Mouse (Mus musculus) erythroid progenitor cell, adult 5-6 weeks (primary cell): ENCODE data around the gene Dhx37. TPM values are rescaled to one million over a fixed set of nuclear protein-coding genes. Genes with fewer than 3 reads are reported as not detected.
"Not testable (repeated sequence)": the region's sequence is repeated elsewhere in the genome, so short reads cannot be mapped to it uniquely, and the experiment has no call there.

Experiments used
- ATAC-seq: replicated peaks from 2 replicates; pipeline ENCODE4 v1.8.0; 2016; ENCODE audit warnings: moderate number of reproducible peaks, mild to moderate bottlenecking, moderate TSS enrichment, inconsistent platforms; ENCODE audit not compliant: poor library complexity, low FRiP score, severe bottlenecking
- total RNA-seq, 2 experiments: library from RNA; stranded (forward) in 1 of 2; stranded (reverse) in 1 of 2; fragments of 150-400 nt in 1 of 2; fragments of 186-747, 209-891 nt in 1 of 2; gene quantifications; 2 replicates each; pipeline versions ENCODE4 v1.2.3 to v1.2.4; 2015 to 2017; ENCODE audit warnings: low replicate concordance in 2 of 2

Gene Dhx37
- total RNA-seq, 2 experiments from 2014 or later: 3.6 to 5.0 TPM

DNA sequence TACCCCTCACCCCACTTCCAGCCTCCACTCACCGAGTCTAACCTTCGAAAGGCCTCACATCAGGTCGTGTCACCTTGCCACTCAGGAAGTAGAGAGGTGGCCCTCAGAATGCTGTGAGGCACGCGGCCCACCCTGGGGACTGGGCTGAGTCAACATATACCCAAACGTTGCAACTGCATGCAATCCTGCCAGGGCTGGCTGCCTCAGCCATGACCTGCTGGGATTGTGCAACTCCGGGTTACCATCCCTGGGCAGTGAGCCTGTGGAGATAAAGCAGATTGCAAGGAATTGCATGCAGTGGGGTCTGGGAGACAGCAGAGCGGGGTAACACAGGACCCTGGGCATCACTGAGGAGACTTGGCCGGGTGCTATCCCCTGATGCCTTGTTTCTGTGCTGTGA, 18.7 kb upstream of the Dhx37 start:
- ATAC-seq: no peak

DNA sequence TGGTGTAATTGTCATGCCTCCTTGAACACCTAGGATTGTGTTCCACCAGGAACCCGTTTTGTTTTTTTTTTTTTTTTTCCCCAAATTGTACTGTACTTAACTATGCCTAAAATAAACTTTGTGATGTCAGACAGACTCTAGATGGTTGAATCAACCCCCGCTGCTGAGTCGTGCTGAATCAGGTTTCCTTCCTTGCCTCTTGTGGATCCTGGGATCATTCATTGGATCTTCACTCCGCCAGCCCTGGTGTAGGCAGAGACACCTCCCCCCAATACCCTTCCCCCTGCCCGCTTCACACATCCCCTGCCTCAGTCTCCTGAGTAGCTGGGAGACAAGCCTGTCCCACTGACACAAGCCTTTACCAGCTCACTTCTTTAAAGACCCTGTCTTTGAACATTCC, 15.4 kb upstream of the Dhx37 start:
- no peak for ATAC-seq

DNA sequence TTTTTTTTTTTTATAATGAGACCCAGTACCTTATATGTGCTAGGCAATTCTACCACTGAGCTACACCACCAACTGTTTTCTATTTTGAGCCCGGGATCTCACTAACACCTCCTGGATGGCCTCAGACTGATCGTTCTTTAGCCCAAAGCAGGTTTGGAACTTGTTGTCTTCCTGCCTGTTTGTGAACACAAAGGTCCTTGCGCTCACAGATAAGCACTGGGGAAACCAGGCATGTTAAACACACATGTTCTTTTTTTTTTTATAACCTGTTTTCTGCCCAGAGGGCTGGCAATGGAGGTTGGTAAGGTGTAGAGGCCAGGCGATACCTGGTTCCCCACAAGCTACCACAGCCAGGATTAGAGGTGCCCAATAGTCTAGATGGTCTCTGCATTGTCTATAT, 14.7 kb upstream of the Dhx37 start:
- ATAC-seq: no peak

DNA sequence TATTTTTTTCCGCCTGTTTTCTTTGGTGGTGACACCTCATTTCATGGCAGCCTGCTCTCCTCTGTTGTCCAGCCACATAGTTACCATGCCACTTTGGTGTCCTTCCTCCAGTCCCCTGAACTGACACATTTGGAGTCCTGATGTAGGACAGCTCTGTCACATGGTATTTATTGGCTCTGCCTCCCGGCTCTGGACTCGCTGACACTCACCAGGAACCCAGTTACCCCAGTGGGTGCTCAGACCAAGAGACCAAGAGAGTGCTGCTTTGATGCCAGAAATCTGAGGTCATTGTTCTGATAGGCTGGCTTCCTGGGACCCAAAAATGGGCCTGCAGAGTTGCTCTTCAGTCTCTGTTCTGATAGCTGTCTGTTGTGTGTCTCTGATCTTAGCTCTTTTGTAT, 14.1 kb upstream of the Dhx37 start:
- no peak for ATAC-seq

- ATAC-seq: no peak
These were observed 12.4 kb upstream of the Dhx37 start for GRCm38 (mm10) chr5:125446344-125446743.

DNA sequence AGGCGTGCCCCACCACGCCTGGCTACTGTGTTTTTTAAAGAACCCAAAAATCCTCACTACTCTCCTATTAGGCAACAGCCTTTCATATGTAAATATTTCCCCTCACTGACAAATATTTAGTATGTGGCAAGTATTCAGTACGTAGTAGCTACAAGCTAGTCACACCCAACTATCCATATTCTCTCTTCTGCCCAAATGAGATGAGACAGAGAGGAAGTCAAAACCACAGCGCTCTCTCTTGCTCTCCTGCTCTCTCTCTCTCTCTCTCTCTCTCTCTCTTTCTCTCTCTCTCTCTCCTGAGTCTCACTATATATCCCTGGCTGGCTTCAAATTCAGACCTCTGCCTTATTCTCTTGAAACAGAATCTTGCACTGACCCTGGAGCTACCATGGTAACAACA, 10.6 kb upstream of the Dhx37 start:
- no peak for ATAC-seq

DNA sequence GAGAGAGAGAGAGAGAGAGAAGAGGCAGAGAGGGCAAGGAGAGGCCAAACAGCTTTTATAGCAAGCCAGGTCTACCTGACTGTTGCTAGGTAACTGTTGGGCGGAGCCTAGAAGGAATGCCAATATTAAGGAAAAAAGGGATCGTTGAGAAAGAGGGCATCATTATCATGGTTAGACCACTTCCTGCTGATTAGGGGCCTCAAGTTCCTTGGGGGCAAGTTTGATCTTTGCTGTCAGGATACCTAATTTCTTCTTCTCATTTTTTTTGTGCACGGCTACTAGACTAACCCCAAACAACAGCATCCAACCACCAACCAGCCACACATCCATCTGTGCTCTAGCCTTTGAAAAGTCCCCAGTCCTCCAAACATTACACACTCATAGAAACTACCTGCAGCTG, 10.0 kb upstream of the Dhx37 start:
- ATAC-seq: no peak

- ATAC-seq: no peak
These were observed 9.4 kb upstream of the Dhx37 start for GRCm38 (mm10) chr5:125443335-125443734.

DNA sequence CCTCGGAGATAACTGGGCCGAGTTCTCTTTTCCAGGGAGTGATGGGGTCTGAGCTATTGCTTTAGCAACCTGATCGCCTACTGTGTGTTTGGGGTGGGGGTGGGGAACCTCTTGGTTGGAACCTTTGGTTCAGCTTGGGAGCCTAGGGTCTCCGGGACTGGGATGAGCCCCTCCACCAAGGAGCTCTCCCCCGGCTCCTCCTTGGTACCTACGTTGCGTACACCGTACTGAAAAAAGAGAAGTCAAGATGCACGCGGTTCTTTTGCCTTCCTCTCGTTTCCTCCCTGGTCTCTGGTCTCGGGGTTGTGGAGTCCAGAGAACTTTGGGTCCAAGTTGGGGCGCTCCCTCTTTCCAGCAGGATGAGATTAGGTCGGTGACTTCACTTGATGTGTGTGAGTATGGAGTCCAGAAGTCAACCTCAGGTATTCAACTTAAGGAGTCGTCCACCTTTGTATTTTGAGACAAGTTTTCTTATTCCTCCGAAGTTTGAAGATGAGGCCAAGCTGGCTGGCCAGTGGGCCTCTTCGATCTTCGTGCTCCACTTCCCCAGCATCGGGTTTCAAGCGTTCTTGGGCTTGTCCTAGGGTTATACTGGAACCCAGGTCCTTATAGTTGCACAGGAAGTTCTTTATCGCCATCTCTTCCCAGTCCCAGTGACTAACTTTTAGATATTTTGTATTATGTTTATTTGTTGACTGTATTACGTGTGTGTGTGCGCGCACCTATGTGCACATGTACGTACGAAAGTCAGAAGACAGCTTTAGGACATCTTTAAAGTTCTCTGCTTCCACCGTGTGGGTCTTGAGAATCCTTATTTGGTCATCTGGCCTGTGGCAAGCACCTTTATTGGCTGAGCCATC, 8.4 kb upstream of the Dhx37 start:
- no peak for ATAC-seq

DNA sequence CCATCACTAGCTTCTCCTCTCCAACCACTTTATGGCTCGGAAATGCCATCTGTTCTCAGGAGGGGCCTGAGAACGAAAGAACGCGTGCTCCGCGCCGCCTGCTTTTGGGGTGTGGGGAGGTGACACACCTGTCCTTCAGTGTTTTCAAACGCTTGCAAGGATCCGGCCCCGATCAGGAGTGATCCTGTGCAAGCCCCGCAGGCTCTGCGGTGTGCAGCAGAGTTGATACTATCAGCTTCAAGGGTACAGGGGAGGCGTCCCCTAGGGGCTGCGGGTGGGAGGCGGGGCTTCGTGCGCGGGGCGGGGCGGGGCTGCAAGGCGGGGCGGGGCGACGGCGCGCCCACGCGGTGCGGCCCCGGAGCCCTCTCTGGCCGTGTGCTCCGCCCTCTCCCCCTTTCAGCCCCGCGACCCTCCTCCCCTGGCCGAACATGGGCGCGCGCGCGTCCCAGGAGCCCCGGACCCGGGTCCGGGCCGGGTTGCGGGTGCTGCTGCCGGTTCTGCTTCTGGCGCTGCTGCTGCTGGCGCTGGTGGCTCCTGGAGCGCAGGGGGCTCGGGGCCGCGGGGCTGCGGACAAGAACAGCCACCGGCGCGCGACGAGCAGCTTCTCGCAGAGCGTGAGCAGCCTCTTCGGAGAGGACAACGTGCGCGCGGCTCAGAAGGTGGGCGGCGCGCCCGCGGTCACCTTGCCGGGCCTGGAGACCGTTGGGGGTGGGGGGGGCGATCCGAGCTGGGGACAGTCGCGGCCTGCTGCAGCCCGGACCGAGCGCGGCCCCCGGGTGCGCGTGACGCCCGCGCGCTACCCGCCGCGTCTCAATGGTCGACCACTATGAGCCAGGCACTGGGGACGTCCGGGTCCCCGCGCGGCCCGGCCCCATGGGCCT, 7.6 kb upstream of the Dhx37 start, which contains the start of gene Bri3bp:
Gene Bri3bp, plus strand, starts transcription at position 335 of the 881 bp plus-strand sequence.
- peak; percentile 76 for ATAC-seq

- ATAC-seq: no peak
These were observed 6.8 kb upstream of the Dhx37 start for GRCm38 (mm10) chr5:125440583-125441233.

DNA sequence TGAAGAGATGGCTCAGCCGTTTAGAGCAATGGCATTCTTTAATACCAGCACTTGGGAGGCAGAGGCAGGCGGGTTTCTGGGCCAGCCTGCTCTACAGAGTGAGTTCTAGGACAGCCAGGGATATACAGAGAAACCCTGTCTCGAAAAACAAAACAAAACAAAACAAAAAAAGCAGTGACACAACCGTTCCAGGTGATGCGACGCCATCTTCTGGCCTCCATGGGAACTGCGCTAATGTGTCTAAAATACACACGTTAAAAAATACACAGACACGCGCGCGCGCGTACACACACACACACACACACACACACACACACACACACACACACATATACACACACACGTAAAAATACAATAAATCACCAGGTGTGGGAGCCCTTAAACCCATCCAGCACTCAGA, 426 bp upstream of the Dhx37 start:
- not testable (repeated sequence) for ATAC-seq

- not testable (repeated sequence) for ATAC-seq
These were observed 1.6 kb downstream of the Dhx37 start for GRCm38 (mm10) chr5:125432324-125432723.

GRCm38 (mm10) chr5:125426343-125426742, 7.6 kb downstream of the Dhx37 start:
- ATAC-seq: no peak

GRCm38 (mm10) chr5:125425698-125426276, 8.1 kb downstream of the Dhx37 start:
- no peak for ATAC-seq

GRCm38 (mm10) chr5:125419124-125419523, 14.8 kb downstream of the Dhx37 start:
- no peak for ATAC-seq

GRCm38 (mm10) chr5:125418636-125419035, 15.3 kb downstream of the Dhx37 start:
- no peak for ATAC-seq

DNA sequence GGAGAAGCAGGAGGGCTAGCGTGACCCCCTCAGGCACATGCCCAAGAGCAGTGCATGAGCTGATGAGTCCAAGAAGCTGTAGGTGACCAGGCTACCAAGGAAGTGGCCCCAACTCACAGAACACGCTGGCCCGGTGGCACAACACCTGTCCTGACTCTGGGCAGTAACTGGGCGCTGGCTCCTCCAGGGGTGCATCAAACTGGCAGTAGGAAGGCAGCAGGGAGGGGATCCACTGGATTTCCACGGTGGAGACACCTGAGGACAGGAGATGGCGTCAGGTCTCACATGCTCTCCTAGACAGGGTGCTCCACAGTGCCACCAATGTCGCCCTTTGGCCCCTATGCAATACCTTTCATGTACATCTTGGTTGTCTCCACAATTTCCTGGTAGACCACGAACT, 17.7 kb downstream of the Dhx37 start:
- no peak for ATAC-seq

GRCm38 (mm10) chr5:125413763-125414162, 20.2 kb downstream of the Dhx37 start:
- ATAC-seq: no peak

DNA sequence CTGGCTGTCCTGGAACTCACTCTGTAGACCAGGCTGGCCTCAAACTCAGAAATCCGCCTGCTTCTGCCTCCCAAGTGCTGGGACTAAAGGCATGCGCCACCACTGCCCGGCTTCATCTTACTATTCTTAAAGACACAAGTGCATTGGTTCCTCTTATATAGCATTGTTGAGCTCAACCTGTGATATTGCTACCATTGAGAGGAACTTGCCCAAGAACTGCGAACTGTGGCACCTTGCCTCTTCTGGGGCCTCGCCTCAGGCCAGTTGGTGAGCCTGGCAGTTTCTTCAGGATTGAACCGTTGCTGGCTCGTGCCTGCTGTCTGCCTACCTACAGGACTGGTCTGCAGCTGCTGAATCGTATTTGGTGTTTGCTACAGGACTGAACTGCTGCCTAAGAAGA, 21.4 kb downstream of the Dhx37 start:
- ATAC-seq: not testable (repeated sequence)
